Mouse (Mus musculus): ENCODE results near the gene P2rx3. TPM values are rescaled to one million over a fixed set of nuclear protein-coding genes. Genes with fewer than 3 reads are reported as not detected.

P2rx3 gene
- total and polyA plus RNA-seq, 2 experiments from 2014 or later = 0.23 TPM; not detected in 1

- 95% methylated on average over 2 of the region's 2 CpGs for WGBS
- Histone ChIP-seq H3K9me3 (replicated peaks; ENCODE audit: control insufficient read depth, low read length) (no peaks in the 10 kb centered on the region), H3K27me3 (ENCODE audit: control insufficient read depth, insufficient read depth, low read length) (no peaks in the 10 kb centered on the region), H3K9ac (replicated peaks; ENCODE audit: low read depth, low read length) (no peak overlapping the region), H3K4me1 (ENCODE audit: control insufficient read depth, insufficient read depth) (no peaks in the 10 kb centered on the region), H3K4me2 (ENCODE audit: low read depth, low read length) (no peak overlapping the region), H3K27ac (ENCODE audit: low read depth) (no peak overlapping the region), H3K4me3 (ENCODE audit: low read depth, low read length) (no peak overlapping the region), H3K36me3 (replicated peaks; ENCODE audit: control insufficient read depth, insufficient read depth, low read length) (no peaks in the 10 kb centered on the region)
- ATAC-seq (ENCODE audit: insufficient read depth, low read depth) (no peak), DNase-seq (ENCODE audit: low spot score) (no peak)
- TF ChIP-seq CTCF (IDR thresholded peaks at IDR 0.05; ENCODE audit: low read depth) (no peak), EP300 (IDR thresholded peaks at IDR 0.05; ENCODE audit: low read depth) (no peak)
These were observed 61.7 kb downstream of the P2rx3 start for GRCm38 (mm10) chr2:84975580-84975979.

GRCm38 (mm10) chr2:84967318-84967991 is 69.8 kb downstream of the P2rx3 start:
- 64% methylated on average over 5 of the region's 5 CpGs for WGBS

GRCm38 (mm10) chr2:84964111-84964801 is 73.0 kb downstream of the P2rx3 start:
- Histone ChIP-seq H3K4me1 (ENCODE audit: control insufficient read depth, insufficient read depth) (0 out of 2 replicates have a peak, but pooled peaks cover 13% of the 10 kb centered on the region), H3K27ac (ENCODE audit: low read depth) (no peak overlapping the region), H3K4me2 (ENCODE audit: low read depth, low read length) (no peak overlapping the region), H3K27me3 (ENCODE audit: control insufficient read depth, insufficient read depth, low read length) (no peaks in the 10 kb centered on the region), H3K4me3 (ENCODE audit: low read depth, low read length) (no peak overlapping the region), H3K36me3 (replicated peaks; ENCODE audit: control insufficient read depth, insufficient read depth, low read length) (no peaks in the 10 kb centered on the region), H3K9me3 (replicated peaks; ENCODE audit: control insufficient read depth, low read length) (no peaks in the 10 kb centered on the region), H3K9ac (replicated peaks; ENCODE audit: low read depth, low read length) (no peak overlapping the region)
- TF ChIP-seq CTCF (IDR thresholded peaks at IDR 0.05; ENCODE audit: low read depth) = no peak
- TF ChIP-seq EP300 (IDR thresholded peaks at IDR 0.05; ENCODE audit: low read depth) = no peak
- WGBS = 86% methylated on average over 7 of the region's 7 CpGs
- ATAC-seq (ENCODE audit: insufficient read depth, low read depth) (no peak), DNase-seq (ENCODE audit: low spot score) (no peak)

More at GRCm38 (mm10) chr2:84967318-84967991, 69.8 kb downstream of the P2rx3 start:
- Histone ChIP-seq H3K9ac (replicated peaks; ENCODE audit: low read depth, low read length) (no peak overlapping the region), H3K36me3 (replicated peaks; ENCODE audit: control insufficient read depth, insufficient read depth, low read length) (no peaks in the 10 kb centered on the region), H3K4me2 (ENCODE audit: low read depth, low read length) (no peak overlapping the region), H3K9me3 (replicated peaks; ENCODE audit: control insufficient read depth, low read length) (no peaks in the 10 kb centered on the region), H3K4me3 (ENCODE audit: low read depth, low read length) (no peak overlapping the region), H3K27me3 (ENCODE audit: control insufficient read depth, insufficient read depth, low read length) (no peaks in the 10 kb centered on the region), H3K4me1 (ENCODE audit: control insufficient read depth, insufficient read depth) (no peaks in the 10 kb centered on the region), H3K27ac (ENCODE audit: low read depth) (no peak overlapping the region)
- DNase-seq (ENCODE audit: low spot score) (no peak), ATAC-seq (ENCODE audit: insufficient read depth, low read depth) (no peak)
- TF ChIP-seq EP300 (IDR thresholded peaks at IDR 0.05; ENCODE audit: low read depth) (no peak), CTCF (IDR thresholded peaks at IDR 0.05; ENCODE audit: low read depth) (no peak)

GRCm38 (mm10) chr2:84962906-84963507 is 74.3 kb downstream of the P2rx3 start:
- ATAC-seq (ENCODE audit: insufficient read depth, low read depth) (no peak), DNase-seq (ENCODE audit: low spot score) (no peak)
- WGBS = 44% methylated on average over 6 of the region's 6 CpGs
- Histone ChIP-seq H3K9me3 (replicated peaks; ENCODE audit: control insufficient read depth, low read length) (no peaks in the 10 kb centered on the region), H3K4me1 (ENCODE audit: control insufficient read depth, insufficient read depth) (0 out of 2 replicates have a peak, but pooled peaks cover 13% of the 10 kb centered on the region), H3K4me2 (ENCODE audit: low read depth, low read length) (no peak overlapping the region), H3K27ac (ENCODE audit: low read depth) (no peak overlapping the region), H3K9ac (replicated peaks; ENCODE audit: low read depth, low read length) (no peak overlapping the region), H3K36me3 (replicated peaks; ENCODE audit: control insufficient read depth, insufficient read depth, low read length) (0 out of 2 replicates have a peak, but pooled peaks cover 8% of the 10 kb centered on the region), H3K4me3 (ENCODE audit: low read depth, low read length) (no peak overlapping the region), H3K27me3 (ENCODE audit: control insufficient read depth, insufficient read depth, low read length) (no peaks in the 10 kb centered on the region)
- TF ChIP-seq EP300 (IDR thresholded peaks at IDR 0.05; ENCODE audit: low read depth) = no peak
- no peak for TF ChIP-seq CTCF (IDR thresholded peaks at IDR 0.05; ENCODE audit: low read depth)

- H3K36me3 ChIP-seq (replicated peaks; ENCODE audit: control insufficient read depth, insufficient read depth, low read length) = peaks cover 19% of the 10 kb centered on the region
- no peak overlapping the region for H3K4me3 ChIP-seq (ENCODE audit: low read depth, low read length)
- no peaks in the 10 kb centered on the region for H3K27me3 ChIP-seq (ENCODE audit: control insufficient read depth, insufficient read depth, low read length)
- no peaks in the 10 kb centered on the region for H3K9me3 ChIP-seq (replicated peaks; ENCODE audit: control insufficient read depth, low read length)
- DNase-seq (ENCODE audit: low spot score) = no peak
- peak overlapping the region; percentile 32 for H3K27ac ChIP-seq (ENCODE audit: low read depth)
- TF ChIP-seq EP300 (IDR thresholded peaks at IDR 0.05; ENCODE audit: low read depth) (no peak), CTCF (IDR thresholded peaks at IDR 0.05; ENCODE audit: low read depth) (no peak)
- no peak for ATAC-seq (ENCODE audit: insufficient read depth, low read depth)
- H3K4me1 ChIP-seq (ENCODE audit: control insufficient read depth, insufficient read depth) = 0 out of 2 replicates have a peak, but pooled peaks cover 13% of the 10 kb centered on the region
- H3K9ac ChIP-seq (replicated peaks; ENCODE audit: low read depth, low read length) = no peak overlapping the region
- WGBS = 73% methylated on average over 3 of the region's 3 CpGs
- H3K4me2 ChIP-seq (ENCODE audit: low read depth, low read length) = no peak overlapping the region
These were observed 75.4 kb downstream of the P2rx3 start for GRCm38 (mm10) chr2:84961901-84962300.
